Mouse (Mus musculus): ENCODE results near the gene Ddx11. TPM values are rescaled to one million over a fixed set of nuclear protein-coding genes. Genes with fewer than 3 reads are reported as not detected.

The Ddx11 gene
- 29.1 and 30.2 TPM in 2 replicates for polyA plus RNA-seq (2016; fragmentation: Nextera tagmentation; extraction: Ambion mirVana)

GRCm38 (mm10) chr17:66123066-66123815 is at the start of gene Ddx11:
TSS of gene Ddx11 (plus strand) at chr17:66123520.
- no peaks in the 10 kb centered on the region for H3K27me3 ChIP-seq (ENCODE audit: low read depth, poor library complexity, severe bottlenecking)
- peak within 1 kb of the TSS; percentile 87 for H3K4me3 ChIP-seq
- peaks cover 45% of the 10 kb centered on the region for H3K36me3 ChIP-seq
- DNase-seq (ENCODE audit: low spot score): peak; percentile 93
- peak within 1 kb of the TSS; percentile 93 for H3K27ac ChIP-seq (replicated peaks)
- WGBS: 7% methylated on average over 45 of the region's 45 CpGs
- H3K4me1 ChIP-seq: peaks cover 19% of the 10 kb centered on the region
- H3K9me3 ChIP-seq (replicated peaks): no peaks in the 10 kb centered on the region

- peaks cover 19% of the 10 kb centered on the region for H3K27me3 ChIP-seq (ENCODE audit: low read depth, poor library complexity, severe bottlenecking)
- H3K36me3 ChIP-seq: peaks cover 3% of the 10 kb centered on the region; the same call in 1 of the 2 replicates
- no peaks in the 10 kb centered on the region for H3K9me3 ChIP-seq (replicated peaks)
- H3K4me3 ChIP-seq: no peak overlapping the region
- peaks cover 20% of the 10 kb centered on the region for H3K4me1 ChIP-seq
- no peak for DNase-seq (ENCODE audit: low spot score)
- WGBS: 90% methylated on average over 7 of the region's 7 CpGs
- no peak overlapping the region for H3K27ac ChIP-seq (replicated peaks)
Observed at GRCm38 (mm10) chr17:66073971-66074370, 49.3 kb upstream of the Ddx11 start.

DNA sequence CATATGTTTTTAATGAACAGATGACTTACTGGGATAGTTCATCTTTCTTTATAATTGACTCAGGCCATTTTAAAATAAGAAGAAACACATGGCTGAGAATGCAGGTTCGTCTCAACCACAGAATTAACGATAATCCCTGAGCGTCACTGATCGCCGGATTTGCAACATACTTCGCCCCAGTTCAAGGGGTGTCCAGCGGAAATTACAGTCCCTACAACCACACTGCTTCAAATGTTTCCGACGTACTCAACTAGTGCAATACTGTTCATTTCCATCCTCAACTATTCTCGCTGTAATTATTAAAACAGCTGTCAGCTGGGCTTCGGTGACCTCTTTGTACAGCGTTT is 47.5 kb upstream of the Ddx11 start:
- peaks cover 20% of the 10 kb centered on the region for H3K4me1 ChIP-seq
- H3K27ac ChIP-seq (replicated peaks): peak overlapping the region; percentile 89
- no peaks in the 10 kb centered on the region for H3K9me3 ChIP-seq (replicated peaks)
- 8% methylated on average over 12 of the region's 12 CpGs for WGBS
- H3K4me3 ChIP-seq: peak overlapping the region; percentile 86
- H3K27me3 ChIP-seq (ENCODE audit: low read depth, poor library complexity, severe bottlenecking): peaks cover 19% of the 10 kb centered on the region
- peaks cover 22% of the 10 kb centered on the region for H3K36me3 ChIP-seq
- no peak for DNase-seq (ENCODE audit: low spot score)

GRCm38 (mm10) chr17:66076174-66076927 is 47.0 kb upstream of the Ddx11 start:
- Histone ChIP-seq H3K27ac (replicated peaks) (peak overlapping the region; percentile 89), H3K36me3 (peaks cover 27% of the 10 kb centered on the region), H3K27me3 (ENCODE audit: low read depth, poor library complexity, severe bottlenecking) (peaks cover 19% of the 10 kb centered on the region), H3K4me3 (peak overlapping the region; percentile 86), H3K9me3 (replicated peaks) (no peaks in the 10 kb centered on the region), H3K4me1 (peaks cover 20% of the 10 kb centered on the region)
- peak; percentile 44 for DNase-seq (ENCODE audit: low spot score)
- under 1% methylated on average over 93 of the region's 95 CpGs for WGBS

- under 1% methylated on average over 53 of the region's 53 CpGs for WGBS
- H3K36me3 ChIP-seq: peaks cover 33% of the 10 kb centered on the region
- H3K9me3 ChIP-seq (replicated peaks): no peaks in the 10 kb centered on the region
- DNase-seq (ENCODE audit: low spot score): peak; percentile 96
- peaks cover 19% of the 10 kb centered on the region for H3K27me3 ChIP-seq (ENCODE audit: low read depth, poor library complexity, severe bottlenecking)
- peak within 1 kb of the TSS; percentile 89 for H3K27ac ChIP-seq (replicated peaks)
- H3K4me3 ChIP-seq: peak within 1 kb of the TSS; percentile 86
- peaks cover 20% of the 10 kb centered on the region for H3K4me1 ChIP-seq
Observed at GRCm38 (mm10) chr17:66076934-66077333, 46.4 kb upstream of the Ddx11 start, which contains the start of gene Ankrd12. TSS of gene Ankrd12 (minus strand) at chr17:66077089.

GRCm38 (mm10) chr17:66077437-66077850 is 45.9 kb upstream of the Ddx11 start:
- peak overlapping the region; percentile 89 for H3K27ac ChIP-seq (replicated peaks)
- peaks cover 19% of the 10 kb centered on the region for H3K27me3 ChIP-seq (ENCODE audit: low read depth, poor library complexity, severe bottlenecking)
- H3K36me3 ChIP-seq: peaks cover 33% of the 10 kb centered on the region
- no peak for DNase-seq (ENCODE audit: low spot score)
- under 1% methylated on average over 23 of the region's 23 CpGs for WGBS
- peak overlapping the region; percentile 86 for H3K4me3 ChIP-seq
- H3K9me3 ChIP-seq (replicated peaks): no peaks in the 10 kb centered on the region
- peaks cover 20% of the 10 kb centered on the region for H3K4me1 ChIP-seq

DNA sequence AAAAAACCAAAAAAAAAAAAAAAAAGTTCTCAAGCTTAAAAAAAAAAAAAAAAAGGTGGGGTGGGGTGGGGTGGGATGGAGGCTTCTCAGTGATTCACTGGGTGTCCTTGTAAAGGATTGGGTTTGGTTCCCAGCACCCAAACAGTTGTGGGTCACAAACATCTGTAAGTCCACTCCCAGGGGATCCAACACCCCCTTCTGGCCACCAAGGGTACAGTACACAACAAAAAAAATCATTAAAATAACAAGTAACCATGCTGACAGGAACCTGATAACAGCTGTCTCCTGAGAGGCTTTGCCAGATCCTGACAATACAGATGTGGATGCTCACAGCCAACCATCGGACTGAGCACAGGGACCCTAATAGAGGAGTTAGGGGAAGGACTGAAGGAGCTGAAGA is 38.8 kb upstream of the Ddx11 start:
- H3K27ac ChIP-seq (replicated peaks): no peak overlapping the region
- no peak overlapping the region for H3K4me3 ChIP-seq
- 75% methylated on average over 1 of the region's 1 CpGs for WGBS
- H3K36me3 ChIP-seq: peaks cover 84% of the 10 kb centered on the region
- no peak for DNase-seq (ENCODE audit: low spot score)
- H3K9me3 ChIP-seq (replicated peaks): no peaks in the 10 kb centered on the region
- H3K4me1 ChIP-seq: no peaks in the 10 kb centered on the region
- no peaks in the 10 kb centered on the region for H3K27me3 ChIP-seq (ENCODE audit: low read depth, poor library complexity, severe bottlenecking)

DNA sequence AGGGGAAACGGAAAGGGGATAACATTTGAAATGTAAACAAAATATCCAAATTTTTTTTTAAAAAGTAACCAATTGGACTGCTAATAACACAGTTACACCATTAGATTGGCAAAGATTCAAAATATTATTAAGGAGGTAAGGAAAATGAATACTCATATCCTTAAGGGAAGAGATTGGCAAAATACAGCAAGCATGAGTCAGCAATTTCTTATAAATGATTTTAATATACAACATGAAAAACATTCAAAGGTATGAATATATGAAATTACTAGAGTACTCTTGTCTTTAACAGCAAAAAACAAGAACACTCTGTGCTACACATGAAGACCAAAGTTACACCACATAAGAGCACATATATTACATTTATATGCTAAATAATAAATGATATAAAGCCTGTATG is 38.3 kb upstream of the Ddx11 start:
- WGBS: 93% methylated on average over 1 of the region's 1 CpGs

DNA sequence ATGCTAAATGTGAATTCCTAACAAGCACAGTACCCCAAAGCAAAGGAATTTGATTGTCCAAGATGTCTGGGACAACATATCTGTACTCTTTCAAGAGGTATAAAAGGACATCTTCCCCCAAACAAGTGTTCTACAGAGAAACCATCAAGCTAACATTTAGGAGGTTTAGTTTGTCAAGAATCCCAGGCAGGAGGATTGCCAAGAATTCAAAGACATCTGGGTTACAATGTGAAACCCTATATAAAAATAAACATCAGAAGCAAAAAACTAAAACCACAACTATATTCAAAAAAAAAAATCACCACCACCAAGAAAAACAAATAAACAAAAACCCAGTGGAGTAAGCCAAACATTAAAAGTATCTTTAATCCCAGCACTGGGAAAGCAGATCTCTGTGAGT is 33.1 kb upstream of the Ddx11 start:
- Histone ChIP-seq H3K27ac (replicated peaks) (no peak overlapping the region), H3K36me3 (peaks cover 66% of the 10 kb centered on the region), H3K4me1 (no peaks in the 10 kb centered on the region), H3K4me3 (no peak overlapping the region), H3K27me3 (ENCODE audit: low read depth, poor library complexity, severe bottlenecking) (no peaks in the 10 kb centered on the region), H3K9me3 (replicated peaks) (no peaks in the 10 kb centered on the region)
- DNase-seq (ENCODE audit: low spot score): no peak

More for the DNA sequence above, 38.3 kb upstream of the Ddx11 start:
- no peaks in the 10 kb centered on the region for H3K4me1 ChIP-seq
- H3K27ac ChIP-seq (replicated peaks): no peak overlapping the region
- H3K36me3 ChIP-seq: peaks cover 83% of the 10 kb centered on the region
- no peaks in the 10 kb centered on the region for H3K27me3 ChIP-seq (ENCODE audit: low read depth, poor library complexity, severe bottlenecking)
- H3K4me3 ChIP-seq: no peak overlapping the region
- H3K9me3 ChIP-seq (replicated peaks): no peaks in the 10 kb centered on the region
- no peak for DNase-seq (ENCODE audit: low spot score)

DNA sequence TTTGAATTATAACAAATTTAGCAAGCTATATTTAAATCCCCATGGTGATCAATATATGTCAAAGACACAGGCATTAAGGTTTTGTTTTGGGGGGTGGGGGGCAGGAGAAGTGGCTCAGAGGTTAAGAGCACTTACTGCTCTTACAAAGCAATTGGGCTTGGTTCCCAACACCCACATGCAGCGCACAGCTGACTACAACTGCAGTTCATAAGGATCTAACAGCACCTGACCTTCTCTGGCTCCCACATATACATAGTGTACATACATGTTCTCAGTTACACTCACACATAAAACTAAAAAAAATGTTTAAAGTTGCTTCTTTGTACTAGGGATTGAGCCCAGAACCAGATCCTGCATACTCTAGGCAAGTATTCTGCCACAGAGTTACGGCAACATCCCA is 31.9 kb upstream of the Ddx11 start:
- H3K27me3 ChIP-seq (ENCODE audit: low read depth, poor library complexity, severe bottlenecking): no peaks in the 10 kb centered on the region

DNA sequence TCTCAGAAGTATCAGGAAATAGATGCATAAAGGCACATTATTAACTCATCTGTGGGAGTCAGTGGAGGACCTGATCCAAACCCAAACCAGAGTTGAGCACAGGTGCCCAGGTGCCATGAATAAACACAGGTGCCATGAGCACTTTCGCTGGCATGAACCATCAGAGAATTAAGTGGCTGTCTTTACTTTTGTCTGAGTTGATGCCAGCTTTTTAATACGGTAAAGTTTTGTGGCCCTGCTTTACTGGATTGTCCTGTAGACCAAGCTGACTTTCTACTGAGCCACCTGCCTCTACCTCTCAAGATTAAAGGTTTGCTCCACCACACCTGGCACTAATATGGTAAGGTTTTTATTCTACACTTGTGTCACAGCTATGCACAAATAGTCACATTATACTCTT is 31.3 kb upstream of the Ddx11 start:
- DNase-seq (ENCODE audit: low spot score): no peak
- Histone ChIP-seq H3K27ac (replicated peaks) (no peak overlapping the region), H3K9me3 (replicated peaks) (no peaks in the 10 kb centered on the region), H3K4me3 (no peak overlapping the region), H3K36me3 (peaks cover 53% of the 10 kb centered on the region), H3K27me3 (ENCODE audit: low read depth, poor library complexity, severe bottlenecking) (no peaks in the 10 kb centered on the region), H3K4me1 (no peaks in the 10 kb centered on the region)
- 93% methylated on average over 2 of the region's 2 CpGs for WGBS

More for the DNA sequence above, 31.9 kb upstream of the Ddx11 start:
- no peak overlapping the region for H3K4me3 ChIP-seq
- no peaks in the 10 kb centered on the region for H3K9me3 ChIP-seq (replicated peaks)
- 93% methylated on average over 2 of the region's 2 CpGs for WGBS
- no peaks in the 10 kb centered on the region for H3K4me1 ChIP-seq
- H3K36me3 ChIP-seq: peaks cover 57% of the 10 kb centered on the region
- no peak overlapping the region for H3K27ac ChIP-seq (replicated peaks)
- DNase-seq (ENCODE audit: low spot score): no peak

GRCm38 (mm10) chr17:66092664-66093063 is 30.7 kb upstream of the Ddx11 start:
- H3K4me1 ChIP-seq: no peaks in the 10 kb centered on the region
- H3K27me3 ChIP-seq (ENCODE audit: low read depth, poor library complexity, severe bottlenecking): no peaks in the 10 kb centered on the region
- no peak overlapping the region for H3K27ac ChIP-seq (replicated peaks)
- no peak for DNase-seq (ENCODE audit: low spot score)
- peaks cover 52% of the 10 kb centered on the region for H3K36me3 ChIP-seq
- H3K4me3 ChIP-seq: no peak overlapping the region
- 90% methylated on average over 3 of the region's 3 CpGs for WGBS
- H3K9me3 ChIP-seq (replicated peaks): no peaks in the 10 kb centered on the region
